15 mouse cellular contexts compared by ENCODE assay signal in genomic region chr2:106982503-106982902, GRCm38 (mm10). TPM values are rescaled to one million over a fixed set of nuclear protein-coding genes. Genes with fewer than 3 reads are reported as not detected.
DNase-seq lines count a peak whose midpoint lies in the region; TF ChIP-seq lines count a peak whose summit lies in the region.
"Had no signal": no experiment of that assay in that cellular context is flagged by ENCODE, and none has a peak within 500 bp of the region (broad histone marks: within the 10 kb centered on the region; RNA-seq: fewer than 3 reads in every experiment).

No protein-coding gene starts in this region.

- no peaks in the 10 kb centered on the region for H3K79me2 ChIP-seq in CH12.LX (replicated peaks; ENCODE audit: control insufficient read depth, extremely low read depth, insufficient read depth, poor library complexity, severe bottlenecking)

- TF ChIP-seq CTCF in gastrocnemius, adult 2 months (IDR thresholded peaks at IDR 0.05): peak; percentile 19; the same call in 1 of the 2 replicates
- TF ChIP-seq CTCF in layer of hippocampus, adult 2 months (conservative IDR thresholded peaks at IDR 0.05): peak; percentile 84
- peak in 1 of 2 experiments; percentile 54; a peak in 2 of 4 replicates for TF ChIP-seq CTCF in CH12.LX (conservative IDR thresholded peaks at IDR 0.05 in 1 of 2, IDR thresholded peaks at IDR 0.05 in 1 of 2; ENCODE audit: low read depth in 2 of 2, low read length in 2 of 2)

- H3K4me3 ChIP-seq in gastrocnemius, adult 2 months: no peak overlapping the region
- no peak overlapping the region for H3K4me3 ChIP-seq in layer of hippocampus, adult 2 months
- H3K4me3 ChIP-seq in CH12.LX (replicated peaks in 1 of 3; ENCODE audit: low read depth in 2 of 3, low read length in 2 of 3, poor library complexity in 1 of 3): no peak overlapping the region
- H3K4me3 ChIP-seq: forebrain, embryonic 10.5 days had no signal

- dilution Hi-C loops in CH12.LX (cut with MboI; ENCODE audit: extremely low pct_ligation_motif_present, extremely low pct_unique_long_range_greater_than_20kb, low sequenced_read_pairs): no loop called here

- no peak overlapping the region for H3K27ac ChIP-seq in gastrocnemius, adult 2 months
- peak overlapping the region; percentile 19; the same call in 1 of the 2 replicates for H3K27ac ChIP-seq in layer of hippocampus, adult 2 months
- H3K27ac ChIP-seq in CH12.LX (ENCODE audit: insufficient read depth, low read depth): no peak overlapping the region
- H3K27ac ChIP-seq: forebrain, embryonic 10.5 days had no signal

- no peak overlapping the region for H3K9ac ChIP-seq in CH12.LX (ENCODE audit: insufficient read depth, low read depth)

- TF ChIP-seq POLR2A in CH12.LX (IDR thresholded peaks at IDR 0.05; ENCODE audit: low read depth, low read length): no peak

- no peaks in the 10 kb centered on the region for H3K4me1 ChIP-seq in CH12.LX (ENCODE audit: control insufficient read depth in 1 of 2, insufficient read depth in 2 of 2)
- H3K4me1 ChIP-seq: forebrain, embryonic 10.5 days had no signal

- no peaks in the 10 kb centered on the region for H3K36me3 ChIP-seq in CH12.LX (replicated peaks in 1 of 2; ENCODE audit: control insufficient read depth in 1 of 2, insufficient read depth in 1 of 2, low read length in 1 of 2)
- H3K36me3 ChIP-seq: forebrain, embryonic 10.5 days had no signal

- H3K4me2 ChIP-seq in CH12.LX (ENCODE audit: insufficient read depth, low read depth, poor library complexity, severe bottlenecking): peak overlapping the region; percentile 29; the same call in 1 of the 2 replicates
- H3K4me2 ChIP-seq: liver, embryonic 11.5 days had no signal

- H3K27me3 ChIP-seq in CH12.LX (replicated peaks): no peaks in the 10 kb centered on the region

- in situ Hi-C loops in CH12.LX (cut with MboI; ENCODE audit: low pct_ligation_motif_present, low pct_unique_long_range_greater_than_20kb, low sequenced_read_pairs): loop anchor here (25.0 kb wide), 1 partner anchor 905 kb away; no protein-coding TSS in a partner anchor

- no peaks in the 10 kb centered on the region for H3K9me3 ChIP-seq in CH12.LX (replicated peaks; ENCODE audit: low read length)
- H3K9me3 ChIP-seq: forebrain, embryonic 10.5 days had no signal

- TF ChIP-seq RAD21 in CH12.LX (IDR thresholded peaks at IDR 0.05; ENCODE audit: low read depth, low read length): peak; percentile 50

- TF ChIP-seq EP300 in CH12.LX (IDR thresholded peaks at IDR 0.05; ENCODE audit: low read length): no peak

- intact Hi-C loops in gastrocnemius, adult 2 months (cut with DNase I): no loop called here
- intact Hi-C loops in gastrocnemius, postnatal 14 days (cut with DNase I; ENCODE audit: low total_unique reads): no loop called here

- no peak for DNase-seq in gastrocnemius, adult 2 months
- DNase-seq in gastrocnemius, postnatal 14 days: no peak
- no peak for DNase-seq in layer of hippocampus, adult 2 months (ENCODE audit: low spot score in 2 of 2)
- no peak for DNase-seq in layer of hippocampus, postnatal 10 days (ENCODE audit: low spot score in 2 of 2)
- DNase-seq in CH12.LX (ENCODE audit: extremely low read depth) (no peak), adipocyte (ENCODE audit: low spot score) (peak; percentile 73)
- no peak for DNase-seq in yolk sac, embryonic 10.5 days (ENCODE audit: low spot score)
- DNase-seq: adrenal gland, postnatal 10 days; gastrocnemius, postnatal 25 days; heart, postnatal 14 days; kidney, adult 18-20 months; lung, postnatal 36 days; thymus, adult 2 months had no signal

TF ChIP-seq in CH12.LX, 34 proteins besides CTCF, POLR2A, EP300 and RAD21:
- TF ChIP-seq SMC3 (IDR thresholded peaks at IDR 0.05; ENCODE audit: low read depth, low read length) (peak; percentile 52), E2F4 (IDR thresholded peaks at IDR 0.05; ENCODE audit: insufficient replicate concordance, low read depth, low read length) (no peak), IRF4 (IDR thresholded peaks at IDR 0.05; ENCODE audit: low read depth, low read length) (0 out of 2 replicates have a peak, but pooled peaks have one; percentile 25)

RNA-seq across cellular contexts. Expression of gene Arl14ep, which starts 8.3 kb away (rescaled TPM):
- 1 to 10 TPM; 7.8 TPM for total RNA-seq in gastrocnemius, adult 2 months (2021)
- 1 to 10 TPM; 7.1 to 8.2 TPM for total RNA-seq in gastrocnemius, postnatal 14 days (2021)
- 10 to 100 TPM; 49.9 to 53.6 TPM for total RNA-seq in layer of hippocampus, adult 2 months (2021)
- total RNA-seq in layer of hippocampus, postnatal 10 days (2021): 10 to 100 TPM; 48.2 to 49.2 TPM
- total RNA-seq in CH12.LX (2012; rRNA removed): 44.8 and 61.0 TPM in 2 replicates
- total RNA-seq in CH12.LX (2014; rRNA removed): 76.0 and 84.1 TPM in 2 replicates
- polyA plus RNA-seq in CH12.LX (2012; ENCODE audit: insufficient read length, low read depth): 54.3 and 55.2 TPM in 2 replicates

Comparison
In these comparisons a context has a peak if more than half of its experiments do, and no peak if none do; other contexts are left out.
1. RNA of gene Arl14ep, which starts 8.3 kb away (total RNA-seq): 44.8 to 84.1 TPM in CH12.LX, 49.9 to 53.6 TPM in layer of hippocampus, adult 2 months and 48.2 to 49.2 TPM in layer of hippocampus, postnatal 10 days; 7.1 to 8.2 TPM in gastrocnemius, postnatal 14 days and 7.8 TPM in gastrocnemius, adult 2 months; every median in the first group is over 4 times any median in the second.